Mouse (Mus musculus): ENCODE measurements around the gene Arih2. TPM values are rescaled to one million over a fixed set of nuclear protein-coding genes. Genes with fewer than 3 reads are reported as not detected.
"Not testable (repeated sequence)": the region's sequence is repeated elsewhere in the genome, so short reads cannot be mapped to it uniquely, and the experiment has no call there.

The Arih2 gene
- polyA plus RNA-seq, 1 experiment from 2014 or later = 44.9 TPM

- no peak overlapping the region for H3K4me2 ChIP-seq
- no peak overlapping the region for H3K27ac ChIP-seq (ENCODE audit: low read depth)
- DNase-seq (no peak), ATAC-seq (ENCODE audit: insufficient read depth) (no peak)
- H3K36me3 ChIP-seq (ENCODE audit: insufficient read depth) = peaks cover 28% of the 10 kb centered on the region
- no peak for TF ChIP-seq CTCF (IDR thresholded peaks at IDR 0.05; ENCODE audit: low read depth)
- no peak overlapping the region for H3K9ac ChIP-seq
- 89% methylated on average over 15 of the region's 15 CpGs for WGBS
- H3K27me3 ChIP-seq (ENCODE audit: insufficient read depth, low read length) = no peaks in the 10 kb centered on the region
- H3K9me3 ChIP-seq (ENCODE audit: low read depth, low read length) = no peaks in the 10 kb centered on the region
- no peaks in the 10 kb centered on the region for H3K4me1 ChIP-seq (ENCODE audit: insufficient read depth)
- no peak overlapping the region for H3K4me3 ChIP-seq (ENCODE audit: low read depth, low read length)
Observed at GRCm38 (mm10) chr9:108680026-108680425, 30.8 kb upstream of the Arih2 start.

- 51% methylated on average over 2 of the region's 2 CpGs for WGBS
- peak; percentile 54 for TF ChIP-seq CTCF (IDR thresholded peaks at IDR 0.05; ENCODE audit: low read depth)
Observed at GRCm38 (mm10) chr9:108673151-108673550, 24.0 kb upstream of the Arih2 start.

GRCm38 (mm10) chr9:108669875-108670274 is 20.7 kb upstream of the Arih2 start:
- Histone ChIP-seq H3K9ac (no peak overlapping the region), H3K9me3 (ENCODE audit: low read depth, low read length) (no peaks in the 10 kb centered on the region), H3K27ac (ENCODE audit: low read depth) (no peak overlapping the region), H3K4me1 (ENCODE audit: insufficient read depth) (no peaks in the 10 kb centered on the region), H3K4me3 (ENCODE audit: low read depth, low read length) (no peak overlapping the region), H3K36me3 (ENCODE audit: insufficient read depth) (peaks cover 22% of the 10 kb centered on the region; the same call in 1 of the 2 replicates), H3K4me2 (no peak overlapping the region), H3K27me3 (ENCODE audit: insufficient read depth, low read length) (no peaks in the 10 kb centered on the region)
- 53% methylated on average over 8 of the region's 8 CpGs for WGBS
- ATAC-seq (ENCODE audit: insufficient read depth) (0 out of 2 replicates have a peak, but pooled peaks have one; percentile 28), DNase-seq (peak; percentile 79)
- TF ChIP-seq CTCF (IDR thresholded peaks at IDR 0.05; ENCODE audit: low read depth) = peak; percentile 68

More at GRCm38 (mm10) chr9:108673151-108673550, 24.0 kb upstream of the Arih2 start:
- DNase-seq (peak; percentile 49), ATAC-seq (ENCODE audit: insufficient read depth) (no peak)
- Histone ChIP-seq H3K9me3 (ENCODE audit: low read depth, low read length) (no peaks in the 10 kb centered on the region), H3K27ac (ENCODE audit: low read depth) (no peak overlapping the region), H3K4me1 (ENCODE audit: insufficient read depth) (no peaks in the 10 kb centered on the region), H3K27me3 (ENCODE audit: insufficient read depth, low read length) (no peaks in the 10 kb centered on the region), H3K4me3 (ENCODE audit: low read depth, low read length) (no peak overlapping the region), H3K9ac (no peak overlapping the region), H3K4me2 (no peak overlapping the region), H3K36me3 (ENCODE audit: insufficient read depth) (peaks cover 22% of the 10 kb centered on the region; the same call in 1 of the 2 replicates)

GRCm38 (mm10) chr9:108662660-108663059 is 13.5 kb upstream of the Arih2 start:
- Histone ChIP-seq H3K27ac (ENCODE audit: low read depth) (no peak overlapping the region), H3K4me3 (ENCODE audit: low read depth, low read length) (peak overlapping the region; percentile 71), H3K4me2 (peak overlapping the region; percentile 72), H3K4me1 (ENCODE audit: insufficient read depth) (no peaks in the 10 kb centered on the region; the same call in none of the 2 replicates), H3K36me3 (ENCODE audit: insufficient read depth) (no peaks in the 10 kb centered on the region), H3K27me3 (ENCODE audit: insufficient read depth, low read length) (no peaks in the 10 kb centered on the region), H3K9me3 (ENCODE audit: low read depth, low read length) (no peaks in the 10 kb centered on the region), H3K9ac (peak overlapping the region; percentile 65)
- TF ChIP-seq CTCF (IDR thresholded peaks at IDR 0.05; ENCODE audit: low read depth) = no peak
- DNase-seq (no peak), ATAC-seq (ENCODE audit: insufficient read depth) (no peak)
- WGBS = 24% methylated on average over 6 of the region's 6 CpGs

GRCm38 (mm10) chr9:108661677-108662612 is 12.8 kb upstream of the Arih2 start, which contains the start of gene Slc25a20:
Gene Slc25a20 (plus strand): TSS chr9:108662088.
- DNase-seq = peak; percentile 91

GRCm38 (mm10) chr9:108655865-108656264 is 6.7 kb upstream of the Arih2 start:
- 71% methylated on average over 7 of the region's 7 CpGs for WGBS
- H3K27me3 ChIP-seq (ENCODE audit: insufficient read depth, low read length); H3K9me3 ChIP-seq (ENCODE audit: low read depth, low read length); H3K36me3 ChIP-seq (ENCODE audit: insufficient read depth); ATAC-seq (ENCODE audit: insufficient read depth); H3K4me3 ChIP-seq (ENCODE audit: low read depth, low read length); H3K27ac ChIP-seq (ENCODE audit: low read depth); H3K9ac ChIP-seq; H3K4me1 ChIP-seq (ENCODE audit: insufficient read depth); H3K4me2 ChIP-seq; DNase-seq: not testable (repeated sequence)

More at GRCm38 (mm10) chr9:108661677-108662612, 12.8 kb upstream of the Arih2 start, which contains the start of gene Slc25a20:
- Histone ChIP-seq H3K4me3 (ENCODE audit: low read depth, low read length) (peak within 1 kb of the TSS; percentile 71), H3K27ac (ENCODE audit: low read depth) (peak within 1 kb of the TSS; percentile 54; the same call in 1 of the 2 replicates), H3K9me3 (ENCODE audit: low read depth, low read length) (no peaks in the 10 kb centered on the region), H3K9ac (peak within 1 kb of the TSS; percentile 65), H3K27me3 (ENCODE audit: insufficient read depth, low read length) (no peaks in the 10 kb centered on the region), H3K4me1 (ENCODE audit: insufficient read depth) (no peaks in the 10 kb centered on the region; the same call in none of the 2 replicates), H3K36me3 (ENCODE audit: insufficient read depth) (no peaks in the 10 kb centered on the region), H3K4me2 (peak within 1 kb of the TSS; percentile 72)
- 3% methylated on average over 37 of the region's 37 CpGs for WGBS
- TF ChIP-seq CTCF (IDR thresholded peaks at IDR 0.05; ENCODE audit: low read depth) = no peak
- peak; percentile 95 for ATAC-seq (ENCODE audit: insufficient read depth)
